Mouse (Mus musculus) gastrocnemius, postnatal 14 days (tissue): ENCODE results near the gene Dpm1. TPM values are rescaled to one million over a fixed set of nuclear protein-coding genes. Genes with fewer than 3 reads are reported as not detected.

Experiments
- DNase-seq: peaks from one replicate; pipeline ENCODE4 v3.0.0; 2021; ENCODE audit warnings: mixed read lengths
- intact Hi-C: fragments of 180-260 bp; cut with DNase I; formaldehyde crosslinking; loops from one replicate; pipeline ENCODE4 v1.15.1; 2025; ENCODE audit warnings: low total_unique reads
- total RNA-seq, 2 experiments: library from RNA; stranded (reverse); gene quantifications; 2 replicates each; pipeline ENCODE4 v1.2.3; 2021

The Dpm1 gene
- total RNA-seq, 2 experiments from 2014 or later = 51.4 to 52.3 TPM

DNA sequence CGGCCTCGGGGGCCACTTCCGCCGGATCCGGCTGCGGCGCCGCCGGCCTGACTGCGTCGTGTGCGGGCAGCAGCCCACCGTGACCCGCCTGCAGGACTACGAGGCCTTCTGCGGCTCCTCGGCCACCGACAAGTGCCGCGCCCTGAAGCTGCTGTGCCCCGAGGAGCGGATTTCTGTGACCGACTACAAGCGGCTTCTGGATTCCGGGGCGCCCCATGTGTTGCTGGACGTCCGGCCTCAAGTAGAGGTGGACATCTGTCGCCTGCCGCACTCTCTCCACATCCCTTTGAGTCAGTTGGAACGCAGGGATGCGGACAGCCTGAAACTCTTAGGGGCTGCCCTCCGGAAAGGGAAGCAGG lies 1.1 kb upstream of the Dpm1 start:
- no peak for DNase-seq
- intact Hi-C loops = no loop called here

DNA sequence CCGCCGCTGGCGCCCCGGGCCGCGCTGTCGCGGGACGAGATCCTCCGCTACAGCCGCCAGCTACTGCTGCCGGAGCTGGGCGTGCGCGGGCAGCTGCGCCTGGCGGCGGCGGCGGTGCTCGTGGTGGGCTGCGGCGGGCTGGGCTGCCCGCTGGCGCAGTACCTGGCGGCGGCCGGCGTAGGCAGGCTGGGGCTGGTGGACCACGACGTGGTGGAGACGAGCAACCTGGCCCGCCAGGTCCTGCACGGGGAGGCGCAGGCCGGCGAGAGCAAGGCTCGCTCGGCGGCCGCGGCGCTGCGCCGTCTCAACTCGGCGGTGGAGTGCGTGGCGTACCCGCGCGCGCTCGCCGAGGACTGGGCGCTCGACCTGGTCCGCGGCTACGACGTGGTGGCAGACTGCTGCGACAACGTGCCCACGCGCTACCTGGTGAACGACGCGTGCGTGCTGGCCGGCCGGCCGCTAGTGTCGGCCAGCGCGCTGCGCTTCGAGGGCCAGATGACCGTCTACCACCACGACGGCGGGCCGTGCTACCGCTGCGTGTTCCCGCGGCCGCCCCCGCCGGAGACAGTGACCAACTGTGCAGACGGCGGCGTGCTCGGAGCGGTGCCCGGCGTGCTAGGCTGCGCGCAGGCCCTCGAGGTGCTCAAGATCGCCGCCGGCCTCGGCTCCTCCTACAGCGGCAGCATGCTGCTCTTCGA lies 531 bp upstream of the Dpm1 start:
- DNase-seq = peak; percentile 34
- intact Hi-C loops = no loop called here

DNA sequence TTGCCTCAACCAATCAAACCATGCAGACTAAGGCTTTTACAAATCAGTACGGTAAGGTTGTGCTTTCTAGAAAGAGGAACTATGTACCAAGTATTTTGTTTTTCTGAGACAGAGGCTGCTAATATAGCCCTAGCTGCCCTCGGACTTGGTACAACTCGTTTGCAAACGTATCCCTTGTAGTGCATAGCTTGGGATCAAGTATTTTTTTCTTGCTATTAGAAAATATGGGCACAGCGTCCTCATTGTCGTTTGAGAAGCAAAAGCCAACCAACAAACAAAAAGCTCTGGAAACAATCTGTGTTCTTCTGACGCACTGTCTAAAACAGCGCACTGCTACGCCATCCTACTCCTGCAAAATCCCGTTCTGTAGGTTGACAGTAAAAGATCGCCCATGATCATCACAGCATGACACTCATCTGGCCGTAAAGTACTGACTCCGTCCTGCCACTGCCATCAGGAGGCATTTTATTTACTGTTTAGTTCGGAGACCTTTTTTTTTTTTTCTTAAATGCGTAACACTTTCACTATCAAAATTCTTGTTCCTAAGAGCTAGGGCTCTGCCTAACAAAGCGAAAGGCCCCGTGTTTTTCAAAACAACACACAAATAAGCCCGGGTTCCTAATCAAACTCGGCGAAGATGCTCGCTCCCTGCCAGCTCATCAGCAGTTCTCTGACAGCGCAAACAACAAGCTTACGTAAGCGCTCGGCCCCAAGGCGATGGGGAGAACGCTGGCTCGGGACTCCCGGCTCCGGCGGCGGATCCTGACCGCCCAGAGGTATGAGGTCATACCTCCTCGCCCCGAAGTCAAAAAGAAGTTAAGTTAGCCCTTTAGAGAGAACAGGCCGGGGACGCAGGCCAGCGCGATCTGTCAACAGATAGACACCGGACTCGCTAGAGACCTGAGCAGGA lies 1.0 kb downstream of the Dpm1 start:
- peak; percentile 32 for DNase-seq
- intact Hi-C loops = no loop called here

DNA sequence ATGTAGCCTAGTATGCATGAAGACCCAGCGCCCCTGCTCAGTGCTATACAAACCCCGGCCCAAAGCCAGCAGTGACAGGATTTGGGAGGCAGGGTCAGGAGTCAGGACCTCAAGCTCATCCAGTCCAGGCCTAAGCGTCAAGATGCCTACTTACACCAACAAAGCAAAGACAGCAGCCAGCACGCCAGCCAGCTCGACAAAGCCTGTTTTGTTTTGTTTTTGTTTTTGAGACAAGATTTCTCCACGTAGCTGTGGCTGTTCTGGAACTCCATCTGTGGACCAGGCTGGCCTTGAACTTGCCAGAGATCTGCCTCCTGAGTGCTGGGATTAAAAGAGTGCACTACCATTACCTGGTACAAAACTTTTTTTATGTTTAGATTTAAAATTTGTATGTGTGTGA lies 7.1 kb downstream of the Dpm1 start:
- no peak for DNase-seq
- intact Hi-C loops = no loop called here

DNA sequence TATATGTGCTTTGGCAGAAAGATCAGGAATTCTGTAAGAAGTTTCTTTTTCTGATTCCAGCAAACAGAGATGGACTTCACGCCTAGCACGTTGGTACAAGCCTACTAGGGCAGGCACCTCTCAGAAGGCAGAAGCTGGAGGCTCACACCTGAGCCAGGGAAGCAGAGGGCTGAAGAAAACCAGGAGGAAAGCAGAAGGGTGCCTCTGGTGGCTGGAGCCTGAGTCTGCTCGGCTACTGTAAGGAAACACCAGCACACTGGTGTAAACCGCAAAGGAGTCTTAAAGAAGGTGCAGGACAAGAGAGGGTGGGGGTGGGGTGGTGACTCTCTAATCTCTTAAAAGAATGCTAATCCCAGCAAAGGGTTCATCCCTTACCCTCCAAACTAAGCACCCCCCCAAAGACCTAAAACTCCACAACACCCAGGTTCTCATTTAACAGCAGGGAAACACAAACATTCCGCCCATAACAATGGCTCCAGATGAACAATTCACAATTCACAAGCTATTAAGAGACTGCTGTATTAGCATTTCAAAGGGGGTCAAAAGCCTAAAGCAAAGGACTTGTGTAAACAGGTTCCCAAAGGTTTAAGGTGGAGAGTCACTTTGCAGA lies 16.5 kb downstream of the Dpm1 start:
- DNase-seq = no peak
- intact Hi-C loops = loop anchor here (5.0 kb wide), 1 partner anchor 102 kb away; no protein-coding TSS in a partner anchor

DNA sequence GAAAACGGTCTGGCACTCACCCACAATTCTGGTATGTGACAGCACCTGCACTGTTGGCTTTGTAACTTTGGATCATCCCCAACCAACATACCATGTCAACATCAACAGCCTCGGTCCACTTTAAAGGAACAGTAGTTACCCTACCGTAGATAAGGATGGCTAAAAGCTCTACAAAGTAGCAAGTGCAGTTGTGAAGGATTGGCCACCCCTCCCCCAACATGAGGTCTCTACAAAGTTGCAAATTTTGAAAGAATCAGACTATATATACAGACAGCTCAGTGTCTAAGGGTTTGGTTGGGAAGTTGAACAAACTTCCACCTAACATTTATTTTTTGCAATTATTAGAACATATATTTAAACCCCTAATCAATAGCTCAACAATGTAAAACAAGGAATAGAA lies 22.5 kb downstream of the Dpm1 start:
- intact Hi-C loops = no loop called here
- no peak for DNase-seq

DNA sequence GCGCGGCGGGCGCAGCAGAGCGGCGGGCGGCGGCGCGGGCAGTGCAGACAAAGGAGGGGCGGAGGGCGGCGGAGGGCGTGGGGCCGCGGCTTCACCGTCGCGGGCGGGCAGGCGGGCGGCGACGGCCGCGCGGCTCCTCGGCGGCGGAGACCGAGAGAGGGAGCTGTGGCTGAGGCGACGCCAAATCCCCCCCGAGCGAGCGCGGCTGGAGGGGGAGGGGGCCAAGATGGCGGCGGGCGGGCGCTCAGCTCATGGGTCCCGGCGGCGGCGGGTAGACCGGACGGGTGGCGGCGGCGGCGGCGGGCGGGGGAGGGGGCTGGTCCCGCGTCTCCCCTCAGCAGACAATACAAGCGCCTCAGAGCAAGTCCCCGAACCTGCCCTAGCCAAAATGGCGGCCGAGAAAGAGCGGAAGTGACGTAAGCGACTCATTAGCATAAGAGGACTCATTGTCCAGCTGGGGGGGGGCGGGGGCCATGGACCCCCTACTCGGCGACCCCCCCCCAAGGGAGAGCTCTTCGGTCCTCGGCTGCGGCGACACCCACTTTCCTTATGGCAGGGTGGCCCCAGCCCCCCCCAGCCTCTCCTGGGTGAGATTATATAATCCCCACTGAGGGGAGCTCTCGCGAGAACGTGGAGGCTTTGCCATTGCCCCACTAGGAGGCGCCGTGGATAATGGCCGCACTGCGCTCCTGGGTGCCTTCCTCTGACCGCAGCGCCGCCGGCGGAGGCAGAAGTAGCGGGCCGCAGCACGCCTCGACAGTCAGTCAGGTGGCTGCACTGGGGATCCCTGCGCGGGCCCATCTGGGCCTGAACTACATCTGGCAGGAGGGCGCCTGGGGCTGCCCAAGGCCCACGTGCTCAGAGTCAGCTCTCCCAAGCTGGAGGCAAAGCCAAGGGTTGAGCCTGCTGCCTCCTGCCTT lies 23.4 kb downstream of the Dpm1 start, which contains the start of gene Adnp:
Gene Adnp (minus strand): TSS at position 388 of the 920 bp plus-strand sequence.
- intact Hi-C loops = no loop called here
- peak; percentile 97 for DNase-seq

DNA sequence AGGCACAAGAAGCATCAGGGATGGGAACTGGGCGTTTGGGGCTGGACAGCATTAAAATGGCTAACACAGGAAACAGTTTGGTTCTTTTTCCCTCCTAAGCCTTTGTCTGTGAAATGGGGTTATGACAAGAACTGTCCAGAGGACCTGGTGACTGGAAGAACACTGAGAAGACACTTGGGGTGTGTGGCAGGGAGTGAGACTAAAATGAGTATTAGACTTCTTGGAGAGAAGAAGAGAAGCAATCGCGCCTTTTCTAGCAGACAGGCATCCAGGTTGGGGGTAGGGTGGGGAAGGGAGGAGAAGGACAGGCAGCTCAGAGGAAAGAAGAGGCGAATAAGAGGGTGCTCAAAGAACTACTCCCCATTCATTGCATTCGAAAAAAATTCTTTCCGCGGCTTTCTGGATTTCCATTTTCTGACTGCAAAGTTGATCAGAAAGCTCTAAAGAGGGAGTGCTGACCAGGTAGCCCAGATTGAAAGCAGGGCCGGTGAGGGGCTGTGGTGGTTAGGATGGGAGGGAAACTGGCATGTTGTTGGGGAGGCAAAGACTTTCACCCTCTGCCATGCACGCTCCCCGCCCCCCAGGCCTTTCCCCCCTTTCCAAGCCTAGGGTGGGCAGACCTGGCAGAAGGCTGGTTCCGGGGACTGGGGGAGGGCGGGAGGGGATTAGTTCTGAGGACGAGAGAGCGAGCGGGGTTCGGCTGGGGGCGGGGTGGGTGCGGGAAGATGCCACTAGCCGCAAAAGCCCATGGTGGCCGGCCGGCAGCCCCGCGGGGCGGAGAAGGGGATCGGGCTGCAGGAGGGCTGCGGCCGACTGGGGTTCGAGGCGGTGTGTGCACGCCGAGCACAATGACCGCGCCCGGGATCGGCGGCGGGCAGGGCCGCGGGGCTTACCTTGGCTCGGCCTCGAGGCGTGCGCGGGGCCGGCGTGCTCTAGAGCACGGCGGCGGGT lies 24.4 kb downstream of the Dpm1 start:
- intact Hi-C loops = no loop called here
- peak; percentile 21 for DNase-seq

DNA sequence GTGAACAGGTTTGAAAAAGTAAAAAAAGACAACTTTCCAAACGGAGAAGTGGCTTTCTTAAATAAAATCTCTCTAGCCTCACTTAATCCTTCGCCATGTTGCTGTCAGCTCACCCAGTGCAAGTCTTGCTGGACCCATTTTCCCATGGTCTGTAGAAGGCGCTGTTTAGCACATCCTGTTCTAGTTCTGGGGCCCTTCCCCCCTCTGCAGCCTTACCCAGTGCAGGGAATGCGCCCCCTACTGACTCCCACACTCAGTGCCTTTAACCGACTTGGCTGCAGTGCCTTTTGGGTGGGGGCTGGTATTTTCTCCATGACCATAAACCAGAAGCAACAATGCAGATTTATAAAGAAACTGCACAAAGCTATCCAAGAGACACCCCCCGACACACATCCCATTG lies 25.1 kb downstream of the Dpm1 start:
- intact Hi-C loops = no loop called here

DNA sequence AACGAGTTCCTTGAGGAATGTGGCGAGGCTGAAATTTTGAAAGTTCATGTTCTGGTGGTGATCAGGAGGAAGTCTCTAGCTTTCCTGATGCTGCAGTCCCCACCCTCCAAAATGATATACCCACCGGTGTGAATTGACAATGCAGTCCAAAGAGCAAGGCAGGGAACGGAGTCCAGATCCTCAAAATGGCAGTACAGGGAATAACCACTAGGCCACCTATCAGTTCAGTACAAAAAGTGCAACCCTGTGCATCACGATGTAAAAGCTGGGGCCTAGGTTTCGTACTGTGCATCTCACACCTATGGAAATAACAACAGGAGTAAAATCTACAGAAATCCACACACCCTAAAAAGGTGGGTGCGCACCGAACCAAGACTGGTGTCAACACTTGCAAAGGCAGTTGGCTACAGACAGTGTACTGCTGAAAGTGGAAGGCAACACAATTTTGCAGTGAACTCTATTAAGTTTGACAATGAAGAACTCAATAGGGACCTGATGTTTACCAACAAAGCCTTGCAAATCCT lies 25.9 kb downstream of the Dpm1 start:
- intact Hi-C loops = no loop called here
- no peak for DNase-seq

More for the DNA sequence above, 25.1 kb downstream of the Dpm1 start:
- DNase-seq = peak; percentile 89

DNA sequence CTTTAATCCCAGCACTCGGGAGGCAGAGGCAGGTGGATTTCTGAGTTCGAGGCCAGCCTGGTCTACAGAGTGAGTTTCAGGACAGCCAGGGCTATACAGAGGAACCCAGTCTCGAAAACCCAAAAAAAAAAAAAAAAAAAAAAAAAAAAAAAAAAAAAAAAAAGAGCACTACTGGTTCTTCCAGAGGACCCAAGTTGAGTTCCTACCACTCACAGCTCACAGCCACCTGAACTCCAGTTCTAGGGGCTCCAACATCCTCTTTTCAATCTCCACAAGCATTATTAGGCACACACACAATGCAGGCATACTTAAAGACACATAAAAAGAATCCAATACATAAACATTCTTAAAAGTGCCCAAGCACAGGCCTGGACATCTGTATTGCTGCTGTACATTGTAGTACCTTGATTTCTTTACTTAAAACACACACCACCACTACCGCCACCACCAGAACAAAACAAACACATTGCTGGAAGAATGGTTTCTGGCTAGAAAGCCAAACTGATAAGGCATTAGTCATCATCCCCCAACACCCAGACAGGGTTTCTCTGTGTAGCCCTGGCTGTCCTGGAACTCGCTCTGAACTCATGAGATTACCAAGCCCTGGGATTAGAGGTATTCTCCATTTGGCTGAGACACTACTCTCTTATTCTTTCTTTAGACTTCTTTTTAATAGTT lies 30.2 kb downstream of the Dpm1 start:
- intact Hi-C loops = no loop called here
- no peak for DNase-seq

DNA sequence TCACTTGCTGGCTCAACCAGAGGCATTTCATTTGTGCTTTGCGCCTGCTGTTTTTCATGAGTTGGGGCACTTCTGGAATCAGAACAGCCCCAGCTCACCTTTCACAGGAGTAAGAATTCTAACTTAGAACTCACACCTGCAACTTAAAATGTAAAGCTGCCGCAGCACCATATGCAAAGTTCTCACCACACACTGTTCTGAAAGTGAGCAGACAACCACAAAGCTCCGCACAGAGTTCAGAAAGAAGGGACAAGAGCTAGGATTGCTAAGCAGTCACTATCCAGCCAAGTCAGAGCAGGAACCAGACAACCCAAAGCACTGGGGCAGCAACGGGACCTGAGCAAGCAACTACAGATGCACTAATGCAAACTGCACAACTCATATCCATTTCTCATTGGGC lies 30.9 kb downstream of the Dpm1 start:
- intact Hi-C loops = no loop called here
- DNase-seq = no peak

DNA sequence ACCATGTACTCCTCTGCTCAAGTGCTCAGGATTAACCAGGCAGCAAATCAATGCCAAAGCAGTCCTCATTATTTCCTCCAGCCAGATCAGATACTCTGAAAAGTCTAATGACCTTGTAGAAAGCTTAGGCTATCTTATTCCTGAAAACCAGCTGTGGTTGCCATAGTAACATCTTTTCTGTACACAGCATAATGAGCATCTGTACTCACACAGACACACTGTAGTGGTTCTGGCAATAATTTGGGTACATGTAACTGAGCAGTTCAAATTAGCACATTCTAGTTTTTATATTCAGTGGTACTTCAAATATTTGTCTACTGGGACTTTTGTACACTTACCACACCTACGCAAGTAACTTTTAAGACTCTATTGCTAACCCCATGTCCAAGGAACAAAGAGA lies 32.0 kb downstream of the Dpm1 start:
- intact Hi-C loops = no loop called here
- DNase-seq = no peak

DNA sequence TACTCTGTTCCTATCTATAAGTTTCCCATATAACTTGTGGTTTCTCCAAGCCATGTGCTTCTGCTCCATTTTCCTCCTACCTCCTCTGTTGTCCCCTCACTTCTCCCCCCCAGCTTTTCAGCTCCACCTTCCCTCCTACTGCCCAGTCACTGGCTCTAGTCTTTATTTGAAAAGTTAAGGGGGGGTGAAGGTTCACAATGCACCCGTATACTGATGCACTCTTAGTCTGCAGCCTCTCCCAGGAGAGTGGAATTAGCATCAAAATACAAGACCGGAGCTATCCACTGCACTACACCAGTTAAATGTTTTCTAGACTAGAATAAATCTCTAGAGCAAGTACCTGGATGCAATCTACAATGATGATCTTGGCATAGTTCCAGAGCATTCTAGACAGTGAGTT lies 34.7 kb downstream of the Dpm1 start:
- DNase-seq = no peak
- intact Hi-C loops = no loop called here

DNA sequence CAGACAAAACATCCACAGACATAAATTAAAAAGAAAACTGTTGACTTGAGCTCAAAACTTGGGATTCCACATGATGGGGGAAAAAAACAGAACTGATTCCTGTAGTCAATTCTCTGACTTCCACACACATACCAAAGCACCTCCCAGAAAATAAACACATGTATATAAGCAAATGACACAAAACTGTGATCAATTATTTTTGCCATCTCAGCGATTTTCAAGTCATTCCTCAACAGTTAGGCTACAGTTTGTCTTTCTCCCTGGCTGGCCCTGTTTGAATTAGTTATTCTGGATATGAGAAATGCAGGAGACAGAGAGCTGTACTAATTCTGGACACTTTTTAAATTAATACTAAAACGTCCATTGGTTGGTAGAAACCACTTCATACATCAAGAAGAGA lies 36.7 kb downstream of the Dpm1 start:
- DNase-seq = no peak
- intact Hi-C loops = no loop called here

DNA sequence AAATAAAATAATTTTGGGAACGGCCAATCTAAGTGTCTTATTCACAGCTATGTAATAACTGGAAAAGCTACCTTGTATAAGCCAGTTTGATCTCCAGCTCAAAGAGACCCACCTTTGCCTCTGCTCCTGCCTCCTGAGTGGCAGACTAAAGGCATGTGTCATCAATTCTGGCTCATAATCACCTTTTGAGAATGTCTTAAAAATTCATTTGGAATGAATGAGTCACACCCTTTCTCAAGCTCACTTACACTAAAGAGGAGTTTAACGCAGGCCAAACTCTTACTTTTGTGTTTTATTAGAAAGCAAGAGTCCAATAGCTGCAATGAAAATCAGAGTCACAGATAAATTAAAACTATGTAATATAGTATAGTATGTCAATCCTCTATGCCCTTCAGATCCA lies 38.5 kb downstream of the Dpm1 start:
- no peak for DNase-seq
- intact Hi-C loops = no loop called here

DNA sequence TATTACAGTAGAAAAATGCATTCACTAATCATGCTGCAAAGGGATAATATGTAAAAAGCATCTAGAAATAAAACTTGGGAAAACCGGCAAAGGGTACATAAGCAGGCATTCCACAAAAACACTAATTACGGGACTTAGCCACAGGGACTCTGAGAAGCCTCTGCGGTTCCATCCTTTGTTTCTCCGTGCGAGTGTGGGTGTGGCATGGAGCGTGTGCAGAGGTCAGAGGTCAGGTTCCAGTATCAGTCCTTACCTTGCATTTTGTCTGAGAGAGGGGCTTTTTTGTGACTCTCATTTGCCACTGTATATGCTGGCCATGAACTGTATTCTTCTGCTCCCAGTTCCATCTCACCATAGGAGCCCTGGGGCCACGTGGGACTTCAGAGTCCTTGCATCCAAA lies 54.4 kb downstream of the Dpm1 start:
- intact Hi-C loops = no loop called here
- no peak for DNase-seq
